Mouse (Mus musculus) left cerebral cortex, postnatal 14 days (tissue): ENCODE results near the gene Gm20795. TPM values are rescaled to one million over a fixed set of nuclear protein-coding genes. Genes with fewer than 3 reads are reported as not detected.
"Not testable (repeated sequence)": the region's sequence is repeated elsewhere in the genome, so short reads cannot be mapped to it uniquely, and the experiment has no call there.

Experiments used
- DNase-seq, 2 experiments: peaks; one replicate each; pipeline ENCODE4 v3.0.0; 2021 to 2022; ENCODE audit warnings: low spot score in 2 of 2, mixed read lengths in 1 of 2
- intact Hi-C: fragments of 180-260 bp; cut with DNase I; formaldehyde crosslinking; loops from one replicate; pipeline ENCODE4 v1.15.1; 2025
- long read RNA-seq, 2 experiments: library from polyadenylated mRNA; stranded (forward); transcript quantifications; one replicate each; pipeline ENCODE4 v2.0.0; 2021
- total RNA-seq, 2 experiments: library from RNA; stranded (reverse); gene quantifications; 2 replicates each; pipeline ENCODE4 v1.2.3; 2021

Gm20795 gene
- not detected for total RNA-seq
- long read RNA-seq, experiment 1: 0 reads
- long read RNA-seq, experiment 2: 0 reads

- DNase-seq, intact Hi-C loops: not testable (repeated sequence)
These were observed at the start of gene Gm20795 for GRCm38 (mm10) chrY:40804614-40805013. Gm20795 (plus strand) TSS chrY:40804914.

GRCm38 (mm10) chrY:40775665-40776064 is 29.0 kb upstream of the Gm20795 start, which contains the start of gene Gm21797:
Gm21797 (minus strand) TSS chrY:40775765.
- intact Hi-C loops: not testable (repeated sequence)

More at GRCm38 (mm10) chrY:40775665-40776064, 29.0 kb upstream of the Gm20795 start, which contains the start of gene Gm21797:
- DNase-seq: not testable (repeated sequence)

Other genes with a start within 250 kb of the Gm20795 start
- not detected for gene Gm21852, start 152.9 kb upstream of the Gm20795 start, total RNA-seq
- gene Gm21797, start 29.1 kb upstream of the Gm20795 start, total RNA-seq: not detected